Mouse (Mus musculus) G1E (cell line): ENCODE results near the gene Frmpd4. TPM values are rescaled to one million over a fixed set of nuclear protein-coding genes. Genes with fewer than 3 reads are reported as not detected.

ENCODE experiments used
- ATAC-seq: 2 replicates; pipeline ENCODE4 v1.8.0; 2016; ENCODE audit warnings: mild to moderate bottlenecking; ENCODE audit not compliant: insufficient number of reproducible peaks, poor library complexity, low FRiP score, severe bottlenecking; ENCODE audit errors: extremely low read depth
- DNase-seq: peaks from one replicate; pipeline ENCODE4 v3.0.0; 2012; ENCODE audit warnings: low spot score
- H3K27me3 ChIP-seq: 2 replicates; pipeline ENCODE4 v1.6.1; 2012; ENCODE audit warnings: mild to moderate bottlenecking, low read length, inconsistent platforms; ENCODE audit not compliant: insufficient read depth
- H3K36me3 ChIP-seq: replicated peaks from 2 replicates; pipeline ENCODE3; 2012; ENCODE audit warnings: mild to moderate bottlenecking, inconsistent platforms
- H3K4me1 ChIP-seq: 2 replicates; pipeline ENCODE4 v1.6.1; 2012; ENCODE audit warnings: low read depth, low read length, inconsistent platforms, mixed read lengths; ENCODE audit not compliant: insufficient read depth
- H3K4me3 ChIP-seq: 2 replicates; pipeline ENCODE4 v1.5.1; 2012; ENCODE audit warnings: low read depth, mild to moderate bottlenecking, inconsistent platforms, low read length, moderate library complexity, mixed read lengths
- H3K9me3 ChIP-seq: replicated peaks from 2 replicates; pipeline ENCODE4 v1.6.1; 2012; ENCODE audit warnings: inconsistent platforms
- CTCF ChIP-seq: IDR thresholded peaks from 2 replicates; pipeline ENCODE4 v1.5.1; 2012; ENCODE audit warnings: low read depth, low read length, inconsistent platforms, mixed read lengths
- GATA1 ChIP-seq: IDR thresholded peaks from 2 replicates; pipeline ENCODE4 v1.6.1; 2012; ENCODE audit warnings: borderline replicate concordance, low read length, inconsistent platforms, mixed read lengths
- GATA2 ChIP-seq: IDR thresholded peaks from 2 replicates; pipeline ENCODE4 v1.6.1; 2012; ENCODE audit warnings: low read depth, low read length, inconsistent platforms, borderline replicate concordance
- POLR2AphosphoS5 ChIP-seq: IDR thresholded peaks from 2 replicates; pipeline ENCODE4 v1.6.1; 2012; ENCODE audit warnings: low read depth, low read length, inconsistent platforms; ENCODE audit not compliant: insufficient replicate concordance
- TAL1 ChIP-seq: conservative IDR thresholded peaks from 2 replicates; pipeline ENCODE4 v1.6.1; 2012; ENCODE audit warnings: low read depth, low read length, inconsistent platforms, mixed read lengths
- polyA plus RNA-seq: library from polyadenylated mRNA; stranded (reverse); fragments of >175 nt; gene quantifications from 2 replicates; pipeline ENCODE4 v1.2.3, GENCODE M21; 2012
- total RNA-seq, 2 experiments: library from RNA; stranded (forward) in 1 of 2; stranded (reverse) in 1 of 2; fragments of 200-1000 nt in 1 of 2; fragments of >200 nt in 1 of 2; fragmentation: Nextera tagmentation in 1 of 2; gene quantifications; 2 replicates each; pipeline ENCODE4 v1.2.3; 2014 to 2017

The Frmpd4 gene
- total and polyA plus RNA-seq, 3 experiments: under 0.01 TPM; not detected in 2

GRCm38 (mm10) chrX:167522528-167522927 is 1054.5 kb downstream of the Frmpd4 start:
- TF ChIP-seq CTCF (no peak), GATA1 (no peak), TAL1 (no peak), POLR2AphosphoS5 (no peak), GATA2 (no peak)
- ATAC-seq (no peak), DNase-seq (no peak)
- H3K27me3 ChIP-seq: no peaks in the 10 kb centered on the region
- no peak overlapping the region for H3K4me3 ChIP-seq
- H3K36me3 ChIP-seq: no peaks in the 10 kb centered on the region
- no peaks in the 10 kb centered on the region for H3K9me3 ChIP-seq
- H3K4me1 ChIP-seq: no peaks in the 10 kb centered on the region

- Histone ChIP-seq H3K36me3 (no peaks in the 10 kb centered on the region), H3K9me3 (no peaks in the 10 kb centered on the region), H3K27me3 (no peaks in the 10 kb centered on the region), H3K4me3 (no peak overlapping the region), H3K4me1 (no peaks in the 10 kb centered on the region)
- no peak for TF ChIP-seq GATA1
- TF ChIP-seq TAL1: no peak
- no peak for TF ChIP-seq POLR2AphosphoS5
- no peak for TF ChIP-seq CTCF
- no peak for TF ChIP-seq GATA2
- DNase-seq (no peak), ATAC-seq (no peak)
Measured at GRCm38 (mm10) chrX:167518440-167518839, 1058.6 kb downstream of the Frmpd4 start.

GRCm38 (mm10) chrX:167497780-167498179 is 1079.3 kb downstream of the Frmpd4 start:
- ATAC-seq: 0 out of 2 replicates have a peak, but pooled peaks have one; percentile 22

GRCm38 (mm10) chrX:167492265-167492664 is 1084.8 kb downstream of the Frmpd4 start:
- Histone ChIP-seq H3K4me1 (no peaks in the 10 kb centered on the region), H3K36me3 (no peaks in the 10 kb centered on the region), H3K9me3 (no peaks in the 10 kb centered on the region), H3K4me3 (no peak overlapping the region), H3K27me3 (no peaks in the 10 kb centered on the region)
- no peak for TF ChIP-seq GATA1
- no peak for TF ChIP-seq CTCF
- TF ChIP-seq POLR2AphosphoS5: no peak
- TF ChIP-seq GATA2: no peak
- ATAC-seq (no peak), DNase-seq (no peak)

More at GRCm38 (mm10) chrX:167497780-167498179, 1079.3 kb downstream of the Frmpd4 start:
- Histone ChIP-seq H3K9me3 (no peaks in the 10 kb centered on the region), H3K4me1 (no peaks in the 10 kb centered on the region), H3K36me3 (no peaks in the 10 kb centered on the region), H3K27me3 (no peaks in the 10 kb centered on the region), H3K4me3 (no peak overlapping the region)
- TF ChIP-seq POLR2AphosphoS5: no peak
- no peak for TF ChIP-seq TAL1
- TF ChIP-seq CTCF: no peak; the same call in 1 of the 2 replicates
- no peak for TF ChIP-seq GATA1
- TF ChIP-seq GATA2: no peak
- peak; percentile 1 for DNase-seq

- Histone ChIP-seq H3K36me3 (no peaks in the 10 kb centered on the region), H3K9me3 (no peaks in the 10 kb centered on the region), H3K4me3 (no peak overlapping the region), H3K4me1 (no peaks in the 10 kb centered on the region), H3K27me3 (no peaks in the 10 kb centered on the region)
- DNase-seq: no peak
- TF ChIP-seq TAL1: no peak
- no peak for TF ChIP-seq CTCF
- TF ChIP-seq POLR2AphosphoS5: no peak
- TF ChIP-seq GATA2: no peak
- TF ChIP-seq GATA1: no peak
- ATAC-seq: no peak
Measured at GRCm38 (mm10) chrX:167491589-167492207, 1085.3 kb downstream of the Frmpd4 start.

DNA sequence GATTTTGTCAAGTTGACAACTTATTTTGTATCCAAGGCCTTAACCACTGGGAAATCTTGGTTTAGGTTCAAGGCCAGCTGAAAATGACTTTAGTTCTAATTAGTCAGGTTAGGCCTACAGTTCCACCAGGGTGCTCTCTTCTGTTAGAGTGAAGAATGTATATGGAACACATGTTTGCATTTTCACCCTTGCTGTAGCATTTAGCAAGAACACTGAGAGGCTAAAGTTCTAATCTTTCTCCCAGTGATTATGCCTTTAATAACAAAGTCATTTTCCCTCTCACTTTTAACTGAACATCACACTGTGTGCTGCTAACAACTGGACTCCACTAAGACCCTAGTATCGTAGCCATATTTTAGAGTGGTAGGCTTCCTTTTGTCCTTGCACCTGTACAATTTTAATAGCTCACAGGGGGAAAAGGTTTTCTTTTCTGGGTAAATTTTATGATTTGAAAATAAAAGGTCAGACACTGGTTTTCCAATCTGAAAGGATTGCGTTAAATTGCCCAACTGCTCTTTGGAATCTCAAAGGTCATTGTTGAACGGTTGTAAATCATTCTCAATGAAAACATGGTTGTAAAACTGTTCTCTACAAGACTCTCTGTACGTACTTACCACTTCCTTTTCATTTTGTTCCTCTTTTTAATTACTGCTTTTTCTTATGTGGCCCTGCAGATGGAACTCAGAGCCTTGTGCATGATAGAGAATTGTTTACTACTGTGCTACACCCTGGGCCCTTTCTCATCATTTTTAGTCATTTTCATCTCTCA is 1093.4 kb downstream of the Frmpd4 start:
- Histone ChIP-seq H3K4me3 (no peak overlapping the region), H3K4me1 (no peaks in the 10 kb centered on the region), H3K27me3 (no peaks in the 10 kb centered on the region), H3K36me3 (no peaks in the 10 kb centered on the region), H3K9me3 (no peaks in the 10 kb centered on the region)
- DNase-seq (no peak), ATAC-seq (no peak)
- TF ChIP-seq TAL1 (no peak), POLR2AphosphoS5 (no peak), GATA2 (no peak), GATA1 (no peak), CTCF (no peak)
